Mouse (Mus musculus) macrophage (primary cell): ENCODE data around the gene Tdrd12. TPM values are rescaled to one million over a fixed set of nuclear protein-coding genes. Genes with fewer than 3 reads are reported as not detected.
"Not testable (repeated sequence)": the region's sequence is repeated elsewhere in the genome, so short reads cannot be mapped to it uniquely, and the experiment has no call there.

Experiments
- H3K27ac ChIP-seq: fragments of 350-480 bp; formaldehyde crosslinking; 2 replicates; pipeline ENCODE4 v1.9.0; 2021
- H3K36me3 ChIP-seq: fragments of 350-480 bp; formaldehyde crosslinking; 2 replicates; pipeline ENCODE4 v1.9.0; 2021; ENCODE audit errors: inconsistent target
- H3K4me3 ChIP-seq: fragments of 350-480 bp; formaldehyde crosslinking; 2 replicates; pipeline ENCODE4 v1.9.0; 2021; ENCODE audit errors: inconsistent target
- H3K79me2 ChIP-seq: fragments of 350-480 bp; formaldehyde crosslinking; 2 replicates; pipeline ENCODE4 v1.9.0; 2021; ENCODE audit errors: inconsistent target
- WGBS: methylation state at CpG from one replicate; pipeline ENCODE4 v1.1.7; 2026; ENCODE audit warnings: inconsistent platforms; ENCODE audit not compliant: missing documents; 5-methylcytosine and 5-hydroxymethylcytosine counted together
- polyA plus RNA-seq: library from polyadenylated mRNA; stranded (reverse); fragments of 250-400 nt; gene quantifications from 3 replicates; pipeline ENCODE4 v1.2.4, GENCODE M21; 2018; ENCODE audit warnings: inconsistent platforms

Tdrd12 gene
- polyA plus RNA-seq, 1 experiment from 2014 or later = 0.17 TPM

DNA sequence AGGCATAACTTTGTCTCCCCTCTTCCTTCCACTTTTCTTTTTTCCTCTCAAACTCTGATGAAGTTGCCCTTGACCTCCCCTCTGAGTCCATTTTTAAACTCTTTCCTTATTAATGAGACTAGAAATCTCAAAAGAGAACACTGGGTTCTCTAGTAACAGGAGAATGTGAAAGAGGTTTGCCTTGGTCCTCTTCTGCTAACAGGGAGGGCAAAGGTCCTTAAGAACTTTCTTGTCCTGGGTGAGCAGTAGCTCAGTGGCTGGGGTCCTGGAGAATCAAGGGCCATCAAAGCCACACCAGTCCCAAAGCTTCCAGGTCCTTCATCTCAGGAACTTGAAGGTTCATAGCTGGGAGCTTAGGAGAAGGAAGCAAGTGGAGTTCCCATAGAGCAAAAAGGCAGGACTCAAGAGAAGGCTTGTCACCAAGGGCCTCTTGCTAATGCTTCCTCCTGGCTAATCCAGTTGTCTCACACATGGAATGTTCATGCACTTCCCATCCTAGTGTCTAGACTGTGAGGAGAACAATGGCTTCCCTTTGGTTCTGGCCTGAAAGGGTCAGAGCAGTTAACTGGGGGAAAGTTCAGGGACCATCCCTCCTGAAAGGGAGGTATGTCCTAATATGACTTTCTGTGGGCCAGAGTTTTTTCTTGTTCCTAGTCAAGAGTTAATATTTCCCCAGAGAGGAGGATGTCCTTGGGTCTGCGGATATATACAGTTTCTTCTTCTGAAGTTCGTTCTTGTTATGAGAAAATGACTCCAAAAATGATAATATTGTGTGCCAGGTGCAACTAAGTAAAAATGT, 26.7 kb upstream of the Tdrd12 start:
- H3K4me3 ChIP-seq = no peak overlapping the region
- WGBS = 83% methylated on average over 1 of the region's 2 CpGs
- no peak overlapping the region for H3K27ac ChIP-seq

GRCm38 (mm10) chr7:35563071-35563470, 25.5 kb upstream of the Tdrd12 start:
- 85% methylated on average over 11 of the region's 11 CpGs for WGBS
- Histone ChIP-seq H3K4me3 (no peak overlapping the region), H3K27ac (no peak overlapping the region), H3K79me2 (no peaks in the 10 kb centered on the region), H3K36me3 (no peaks in the 10 kb centered on the region)

More for the DNA sequence above, 26.7 kb upstream of the Tdrd12 start:
- Histone ChIP-seq H3K79me2 (no peaks in the 10 kb centered on the region), H3K36me3 (no peaks in the 10 kb centered on the region)

DNA sequence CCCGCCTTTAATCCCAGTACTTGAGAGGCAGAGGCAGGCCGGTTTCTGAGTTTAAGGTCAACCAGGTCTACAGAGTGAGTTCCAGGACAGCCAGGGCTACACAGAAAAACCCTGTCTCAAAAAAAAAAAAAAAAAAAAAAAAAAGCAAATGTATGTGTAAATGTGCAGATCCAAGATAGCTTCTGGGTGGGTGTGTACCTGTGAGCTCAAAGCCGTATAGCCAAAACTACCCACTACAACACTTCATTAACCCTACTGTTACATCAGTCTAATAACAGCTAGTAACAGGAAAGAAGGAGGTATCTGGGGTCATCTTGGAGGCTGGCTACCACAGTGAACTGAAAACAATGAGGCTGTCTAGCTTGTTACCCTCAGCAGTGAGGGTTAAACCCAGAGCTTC, 22.3 kb upstream of the Tdrd12 start:
- Histone ChIP-seq H3K36me3 (no peaks in the 10 kb centered on the region), H3K27ac (no peak overlapping the region), H3K4me3 (no peak overlapping the region), H3K79me2 (no peaks in the 10 kb centered on the region)
- WGBS = 82% methylated on average over 3 of the region's 3 CpGs

- Histone ChIP-seq H3K27ac (no peak overlapping the region), H3K79me2 (no peaks in the 10 kb centered on the region), H3K4me3 (no peak overlapping the region), H3K36me3 (no peaks in the 10 kb centered on the region)
- WGBS = 100% methylated on average over 2 of the region's 2 CpGs
These were observed 21.1 kb upstream of the Tdrd12 start for GRCm38 (mm10) chr7:35558681-35559080.

DNA sequence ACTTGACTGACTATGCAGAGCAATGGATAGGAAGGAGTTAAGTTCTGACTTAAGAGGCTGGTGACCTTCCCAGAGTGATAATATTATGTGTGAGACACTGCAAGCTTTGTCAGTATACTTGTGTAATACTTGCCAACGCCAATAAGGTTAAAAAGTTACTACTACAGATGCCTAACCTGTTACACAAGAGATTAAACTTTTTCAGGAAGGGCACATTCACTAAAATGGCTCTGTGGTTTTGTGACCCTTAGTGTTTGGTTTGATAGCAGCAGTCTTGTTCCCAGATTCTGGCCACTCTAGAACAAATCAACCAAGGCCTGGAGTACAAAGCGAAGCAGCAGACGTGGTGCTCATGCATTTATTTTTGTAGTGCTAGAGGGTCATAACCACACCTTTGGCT, 20.0 kb upstream of the Tdrd12 start:
- Histone ChIP-seq H3K79me2 (no peaks in the 10 kb centered on the region), H3K36me3 (no peaks in the 10 kb centered on the region), H3K27ac (no peak overlapping the region), H3K4me3 (no peak overlapping the region)
- WGBS = 47% methylated on average over 3 of the region's 3 CpGs

GRCm38 (mm10) chr7:35556905-35557304, 19.4 kb upstream of the Tdrd12 start:
- WGBS = 90% methylated on average over 5 of the region's 5 CpGs
- no peaks in the 10 kb centered on the region for H3K36me3 ChIP-seq

GRCm38 (mm10) chr7:35556205-35556603, 18.7 kb upstream of the Tdrd12 start, which contains the start of gene Nudt19:
TSS of gene Nudt19 (minus strand) at chr7:35556304.
- no peak within 1 kb of the TSS for H3K27ac ChIP-seq
- no peaks in the 10 kb centered on the region for H3K79me2 ChIP-seq
- H3K4me3 ChIP-seq = peak within 1 kb of the TSS; percentile 52
- peaks cover under 1% of the 10 kb centered on the region; the same call in 1 of the 2 replicates for H3K36me3 ChIP-seq
- WGBS = 91% methylated on average over 4 of the region's 4 CpGs

More at GRCm38 (mm10) chr7:35556905-35557304, 19.4 kb upstream of the Tdrd12 start:
- Histone ChIP-seq H3K79me2 (no peaks in the 10 kb centered on the region), H3K27ac (no peak overlapping the region), H3K4me3 (no peak overlapping the region)

- Histone ChIP-seq H3K27ac (no peak overlapping the region), H3K4me3 (peak overlapping the region; percentile 52), H3K36me3 (peaks cover 8% of the 10 kb centered on the region), H3K79me2 (no peaks in the 10 kb centered on the region)
- 1% methylated on average over 86 of the region's 93 CpGs for WGBS
These were observed 18.0 kb upstream of the Tdrd12 start for GRCm38 (mm10) chr7:35555224-35556204.

- Histone ChIP-seq H3K36me3 (peaks cover 15% of the 10 kb centered on the region), H3K79me2 (no peaks in the 10 kb centered on the region), H3K4me3 (peak overlapping the region; percentile 52), H3K27ac (no peak overlapping the region)
- 3% methylated on average over 21 of the region's 28 CpGs for WGBS
These were observed 17.1 kb upstream of the Tdrd12 start for GRCm38 (mm10) chr7:35554605-35555175.

- H3K27ac ChIP-seq = no peak overlapping the region
These were observed 16.4 kb upstream of the Tdrd12 start for GRCm38 (mm10) chr7:35553751-35554604.

GRCm38 (mm10) chr7:35545881-35546280, 8.3 kb upstream of the Tdrd12 start:
- Histone ChIP-seq H3K79me2 (no peaks in the 10 kb centered on the region), H3K4me3 (no peak overlapping the region), H3K27ac (no peak overlapping the region), H3K36me3 (peaks cover 23% of the 10 kb centered on the region)
- WGBS = 52% methylated on average over 4 of the region's 4 CpGs

More at GRCm38 (mm10) chr7:35553751-35554604, 16.4 kb upstream of the Tdrd12 start:
- WGBS = 85% methylated on average over 10 of the region's 10 CpGs
- H3K79me2 ChIP-seq = no peaks in the 10 kb centered on the region
- peaks cover 22% of the 10 kb centered on the region for H3K36me3 ChIP-seq
- H3K4me3 ChIP-seq = peak overlapping the region; percentile 52

DNA sequence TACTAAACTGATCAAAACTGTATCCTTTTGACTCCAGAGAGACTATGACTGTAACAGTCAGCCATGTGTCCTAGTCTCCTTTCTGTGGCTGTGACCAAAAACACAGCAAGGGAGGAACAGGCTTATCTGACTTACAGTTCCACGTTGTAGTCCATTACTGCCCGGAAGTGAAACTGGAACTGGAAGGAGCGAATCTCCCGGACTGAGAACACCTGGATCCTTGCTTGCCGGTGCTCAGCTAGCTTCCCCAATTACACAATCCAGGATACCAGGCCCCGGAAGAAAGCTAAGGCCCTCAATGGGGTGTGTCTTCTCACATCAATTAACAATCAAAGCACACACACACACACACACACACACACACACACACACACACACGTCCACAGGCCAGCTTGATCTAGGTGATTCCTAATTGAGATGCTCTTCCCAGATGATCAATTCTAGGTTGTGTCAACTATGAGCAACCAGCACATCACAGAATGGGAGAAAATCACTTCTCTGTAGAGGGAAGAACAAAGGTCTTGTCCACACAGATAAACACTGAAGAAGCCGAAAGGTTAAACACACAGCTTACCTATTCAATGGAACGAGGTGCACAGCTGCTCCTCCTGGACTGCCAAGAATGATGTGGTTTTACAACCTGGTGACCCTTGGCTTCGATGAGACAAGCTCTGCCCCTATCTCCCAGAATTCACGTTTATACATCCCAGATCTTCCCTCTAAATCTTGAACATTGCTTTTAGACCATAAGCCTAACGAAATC, 1.6 kb downstream of the Tdrd12 start:
- Histone ChIP-seq H3K79me2 (no peaks in the 10 kb centered on the region), H3K36me3 (no peaks in the 10 kb centered on the region), H3K27ac (no peak overlapping the region), H3K4me3 (no peak overlapping the region)
- 58% methylated on average over 11 of the region's 12 CpGs for WGBS

DNA sequence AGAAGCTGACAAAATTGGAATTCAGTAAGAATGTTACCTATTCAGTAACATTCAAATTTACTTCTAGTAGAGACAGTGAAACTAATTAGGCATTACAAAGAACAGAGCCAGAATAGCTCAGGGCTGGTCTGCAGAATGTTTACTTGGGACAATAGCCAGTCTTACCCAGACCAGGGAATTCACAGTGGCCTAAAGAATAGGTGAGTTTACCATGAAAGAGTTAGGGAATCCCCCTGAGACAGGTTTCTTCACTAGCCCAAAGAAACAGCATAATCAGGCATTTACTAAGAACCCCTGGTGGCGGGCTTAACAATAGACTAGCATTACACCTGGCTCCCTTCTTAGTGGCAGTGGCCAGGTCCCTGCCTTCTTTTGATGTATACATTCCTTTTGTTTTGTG, 7.0 kb downstream of the Tdrd12 start:
- not testable (repeated sequence) for H3K27ac ChIP-seq, H3K4me3 ChIP-seq, H3K79me2 ChIP-seq, H3K36me3 ChIP-seq
- 86% methylated on average over 1 of the region's 1 CpGs for WGBS
